Mouse (Mus musculus) forebrain, embryonic 14.5 days (tissue): ENCODE data around the gene Slfn8. TPM values are rescaled to one million over a fixed set of nuclear protein-coding genes. Genes with fewer than 3 reads are reported as not detected.
A peak's percentile ranks its signal among the peaks of the same experiment; 100 is the strongest.
"Not testable (repeated sequence)": the region's sequence is repeated elsewhere in the genome, so short reads cannot be mapped to it uniquely, and the experiment has no call there.

Experiments
- ATAC-seq: fragments of 200-750 bp; cut with Nextera tagmentation; 2 replicates; pipeline ENCODE4 v1.8.0; 2017; ENCODE audit warnings: mild to moderate bottlenecking, moderate library complexity
- DNase-seq: peaks from one replicate; pipeline ENCODE4 v3.0.0-alpha.2; 2015; ENCODE audit warnings: low spot score
- H3K27ac ChIP-seq: fragments of 300-500 bp; sonication (generic); 2 replicates; pipeline ENCODE4 v1.5.1; 2014; ENCODE audit warnings: low read depth, mild to moderate bottlenecking, control low read depth, low read length, moderate library complexity
- H3K27me3 ChIP-seq: fragments of 300-500 bp; sonication (generic); replicated peaks from 2 replicates; pipeline ENCODE4 v1.6.1; 2014; ENCODE audit warnings: low read length, control low read depth, mixed read lengths; ENCODE audit not compliant: control insufficient read depth, insufficient read depth
- H3K36me3 ChIP-seq: fragments of 300-500 bp; sonication (generic); 2 replicates; pipeline ENCODE4 v1.6.1; 2014; ENCODE audit warnings: low read length, control low read depth; ENCODE audit not compliant: control insufficient read depth, insufficient read depth
- H3K4me1 ChIP-seq: fragments of 300-500 bp; sonication (generic); 2 replicates; pipeline ENCODE4 v1.6.1; 2014; ENCODE audit warnings: antibody characterized with exemption, low read length, control low read depth; ENCODE audit not compliant: control insufficient read depth, insufficient read depth
- H3K4me2 ChIP-seq: fragments of 300-500 bp; sonication (generic); 2 replicates; pipeline ENCODE4 v1.6.1; 2014; ENCODE audit warnings: mild to moderate bottlenecking, control low read depth, low read length
- H3K4me3 ChIP-seq: fragments of 300-500 bp; sonication (generic); 2 replicates; pipeline ENCODE4 v1.5.1; 2014; ENCODE audit warnings: low read depth, low read length, control low read depth
- H3K9ac ChIP-seq: fragments of 300-500 bp; sonication (generic); 2 replicates; pipeline ENCODE4 v1.6.1; 2014; ENCODE audit warnings: mild to moderate bottlenecking, low read length, control low read depth, moderate library complexity
- H3K9me3 ChIP-seq: fragments of 300-500 bp; sonication (generic); replicated peaks from 2 replicates; pipeline ENCODE4 v1.6.1; 2016; ENCODE audit warnings: low read length, control low read depth, mixed read lengths; ENCODE audit not compliant: control insufficient read depth
- WGBS: fragments of 180-500 bp; shearing (Covaris S2); extraction: QIAGEN DNeasy Blood & Tissue Kit; methylation state at CpG from one replicate; pipeline ENCODE4 v1.1.7; 2014; 5-methylcytosine and 5-hydroxymethylcytosine counted together
- polyA plus RNA-seq: library from polyadenylated mRNA; unstranded; fragments of >200 nt; fragmentation: Nextera tagmentation; extraction: Ambion mirVana; gene quantifications from 2 replicates; pipeline ENCODE4 v1.2.1, GENCODE M21; 2014

The Slfn8 gene
- polyA plus RNA-seq, 1 experiment from 2014 or later = 0.13 TPM

GRCm38 (mm10) chr11:82982409-82982808, 38.2 kb downstream of the Slfn8 start:
- H3K4me1 ChIP-seq, H3K27ac ChIP-seq, H3K9ac ChIP-seq, H3K4me2 ChIP-seq, H3K27me3 ChIP-seq, H3K36me3 ChIP-seq, DNase-seq, H3K9me3 ChIP-seq, ATAC-seq, H3K4me3 ChIP-seq: not testable (repeated sequence)
- WGBS = 98% methylated on average over 2 of the region's 2 CpGs

DNA sequence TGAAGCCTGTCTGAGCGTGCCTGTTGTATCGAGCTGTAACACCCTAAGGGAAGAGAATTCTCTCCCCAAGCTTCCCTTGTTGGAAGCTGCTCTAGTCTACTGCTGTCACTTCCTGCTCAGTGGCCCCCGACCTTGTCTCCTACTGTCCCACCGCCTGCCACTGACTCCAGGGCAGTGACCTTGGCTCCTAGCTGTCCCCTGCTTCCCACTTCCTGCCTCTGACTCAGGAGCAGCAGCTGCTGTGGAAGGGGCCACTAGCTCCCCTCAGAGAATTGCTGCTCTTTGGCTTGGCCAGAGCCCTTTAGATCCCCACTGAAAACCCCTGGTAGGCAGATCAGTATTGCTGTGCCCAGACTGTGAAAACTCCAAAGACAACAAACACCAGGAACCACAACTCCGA, 46.7 kb downstream of the Slfn8 start:
- H3K4me1 ChIP-seq = no peaks in the 10 kb centered on the region
- 73% methylated on average over 5 of the region's 5 CpGs for WGBS
- ATAC-seq = no peak

DNA sequence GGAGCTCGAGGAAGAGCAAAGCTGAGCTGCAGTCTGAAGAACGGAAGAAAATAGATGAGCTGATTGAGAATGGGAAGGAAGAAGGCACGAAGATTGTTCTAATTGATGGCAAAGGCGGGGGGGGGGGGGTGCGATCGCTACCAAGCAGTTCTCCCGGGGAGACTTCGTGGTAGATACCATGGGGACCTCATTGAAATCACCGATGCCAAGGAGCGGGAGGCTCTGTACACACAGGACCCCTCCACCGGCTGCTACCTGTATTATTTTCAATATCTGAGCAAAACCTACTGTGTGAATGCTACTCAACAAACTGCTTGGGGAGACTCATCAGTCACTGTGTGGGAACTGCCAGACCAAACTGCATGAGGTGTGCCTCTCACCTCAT, 49.0 kb downstream of the Slfn8 start:
- Histone ChIP-seq H3K4me2 (peak overlapping the region; percentile 45), H3K36me3 (no peaks in the 10 kb centered on the region), H3K27ac (no peak overlapping the region), H3K9ac (peak overlapping the region; percentile 56), H3K27me3 (no peaks in the 10 kb centered on the region), H3K9me3 (no peaks in the 10 kb centered on the region), H3K4me3 (no peak overlapping the region; the same call in 1 of the 2 replicates), H3K4me1 (no peaks in the 10 kb centered on the region)
- WGBS = 76% methylated on average over 9 of the region's 11 CpGs
- ATAC-seq = 0 out of 2 replicates have a peak, but pooled peaks have one; percentile 18
- DNase-seq = no peak

More for the DNA sequence above, 46.7 kb downstream of the Slfn8 start:
- H3K27ac ChIP-seq = no peak overlapping the region
- no peak overlapping the region for H3K9ac ChIP-seq
- no peak overlapping the region for H3K4me2 ChIP-seq
- H3K27me3 ChIP-seq = no peaks in the 10 kb centered on the region
- no peak overlapping the region for H3K4me3 ChIP-seq
- no peaks in the 10 kb centered on the region for H3K9me3 ChIP-seq
- no peak for DNase-seq
- H3K36me3 ChIP-seq = no peaks in the 10 kb centered on the region

GRCm38 (mm10) chr11:82970712-82971589, 49.7 kb downstream of the Slfn8 start:
- WGBS = 9% methylated on average over 31 of the region's 31 CpGs
- H3K27ac ChIP-seq = no peak overlapping the region
- no peaks in the 10 kb centered on the region for H3K36me3 ChIP-seq
- no peaks in the 10 kb centered on the region for H3K4me1 ChIP-seq
- H3K4me3 ChIP-seq = peak overlapping the region; percentile 11; the same call in 1 of the 2 replicates
- peak overlapping the region; percentile 45 for H3K4me2 ChIP-seq
- DNase-seq (peak; percentile 73), ATAC-seq (peak; percentile 75; the same call in 1 of the 2 replicates)
- H3K9ac ChIP-seq = peak overlapping the region; percentile 56
- H3K27me3 ChIP-seq = no peaks in the 10 kb centered on the region
- H3K9me3 ChIP-seq = no peaks in the 10 kb centered on the region

DNA sequence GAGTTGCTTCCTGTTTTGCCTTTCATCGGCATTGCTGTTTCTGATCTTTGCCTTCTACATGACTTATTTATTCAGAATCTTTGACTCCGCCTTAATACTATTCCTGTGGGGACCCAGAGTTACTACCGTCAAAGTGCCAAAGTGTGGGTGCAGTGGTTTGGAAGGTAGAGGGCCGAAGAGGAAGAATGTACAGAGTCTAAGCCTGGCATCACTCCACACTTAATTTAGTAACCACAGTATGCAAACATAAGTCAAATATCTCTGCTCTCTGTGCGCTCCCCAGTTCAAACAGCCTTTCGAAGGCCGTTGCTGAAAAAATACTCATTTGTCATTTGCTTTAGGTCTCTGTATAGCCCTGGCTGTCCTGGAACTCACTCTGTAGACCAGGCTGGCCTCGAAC, 58.4 kb downstream of the Slfn8 start:
- ATAC-seq (no peak), DNase-seq (no peak)
- Histone ChIP-seq H3K4me2 (no peak overlapping the region), H3K36me3 (no peaks in the 10 kb centered on the region), H3K27ac (no peak overlapping the region), H3K4me1 (no peaks in the 10 kb centered on the region), H3K4me3 (no peak overlapping the region), H3K9ac (no peak overlapping the region), H3K9me3 (no peaks in the 10 kb centered on the region), H3K27me3 (no peaks in the 10 kb centered on the region)
- WGBS = 92% methylated on average over 8 of the region's 8 CpGs

DNA sequence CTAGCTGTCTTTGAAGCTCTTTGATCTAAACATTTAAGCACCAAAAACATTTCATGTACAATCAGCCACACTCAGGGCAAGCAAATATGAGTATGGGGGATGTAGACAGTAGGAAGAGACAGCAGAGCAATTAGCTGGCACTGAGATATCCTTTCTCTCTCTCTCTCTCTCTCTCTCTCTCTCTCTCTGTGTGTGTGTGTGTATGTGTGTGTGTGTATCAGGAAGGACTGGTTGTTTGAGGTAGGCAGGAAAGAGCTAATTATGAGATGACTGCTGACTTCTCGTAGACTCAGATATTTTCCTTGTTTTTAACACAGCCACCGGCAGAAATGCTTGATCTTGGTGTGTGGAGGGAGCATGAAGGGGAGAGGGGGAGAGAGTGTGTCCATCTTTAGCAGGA, 58.9 kb downstream of the Slfn8 start:
- ATAC-seq = no peak
- WGBS = 78% methylated on average over 2 of the region's 2 CpGs

DNA sequence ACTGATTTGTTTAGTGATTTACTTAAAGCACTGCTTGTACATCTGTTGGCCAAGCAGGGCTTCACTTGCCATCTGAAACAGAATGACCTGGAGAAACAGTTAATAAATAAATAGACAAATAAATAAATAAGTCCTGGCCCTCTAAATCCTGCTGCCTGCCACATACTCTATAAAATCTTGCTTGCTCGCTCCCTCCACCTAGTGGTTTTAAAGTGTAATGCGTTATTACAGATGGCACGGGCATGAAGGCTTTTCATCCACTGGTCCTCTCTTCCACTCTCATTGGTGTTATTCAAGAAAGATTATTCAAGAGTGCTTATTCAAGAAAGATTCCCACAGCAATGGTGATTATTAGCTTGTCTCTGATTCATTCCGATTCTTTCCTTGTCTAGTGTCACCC, 61.0 kb downstream of the Slfn8 start:
- WGBS = 21% methylated on average over 4 of the region's 4 CpGs
- 0 out of 2 replicates have a peak, but pooled peaks cover 2% of the 10 kb centered on the region for H3K27me3 ChIP-seq
- ATAC-seq (no peak), DNase-seq (peak; percentile 46)
- H3K9me3 ChIP-seq = no peaks in the 10 kb centered on the region
- no peaks in the 10 kb centered on the region for H3K36me3 ChIP-seq
- no peak overlapping the region for H3K4me2 ChIP-seq
- no peak overlapping the region for H3K4me3 ChIP-seq
- H3K4me1 ChIP-seq = no peaks in the 10 kb centered on the region
- H3K9ac ChIP-seq = no peak overlapping the region
- no peak overlapping the region for H3K27ac ChIP-seq

More for the DNA sequence above, 58.9 kb downstream of the Slfn8 start:
- no peak for DNase-seq
- Histone ChIP-seq H3K4me1 (no peaks in the 10 kb centered on the region), H3K27ac (no peak overlapping the region), H3K27me3 (no peaks in the 10 kb centered on the region), H3K4me3 (no peak overlapping the region), H3K4me2 (no peak overlapping the region), H3K9ac (no peak overlapping the region), H3K9me3 (no peaks in the 10 kb centered on the region), H3K36me3 (no peaks in the 10 kb centered on the region)

- ATAC-seq (no peak), DNase-seq (no peak)
Measured at GRCm38 (mm10) chr11:82956925-82957324, 63.7 kb downstream of the Slfn8 start.

DNA sequence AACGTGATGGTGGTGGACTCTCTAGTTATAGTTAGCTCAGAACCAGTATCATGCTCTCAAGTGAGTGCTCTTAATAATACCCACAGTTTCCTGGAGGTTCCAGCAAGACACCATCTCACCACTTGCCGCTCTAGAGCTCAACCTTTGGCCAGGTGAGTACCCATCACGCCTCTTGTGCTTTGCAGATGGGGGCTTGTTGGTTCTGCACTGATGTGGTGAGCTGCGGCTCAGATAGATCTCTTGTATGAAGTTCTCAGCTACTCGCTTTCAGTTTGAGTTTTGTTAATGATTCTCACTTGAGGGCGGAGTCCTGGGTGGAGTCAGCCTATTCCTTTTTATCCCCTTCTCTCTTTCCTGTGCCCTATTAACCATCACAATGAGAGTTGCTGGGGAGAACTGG, 66.0 kb downstream of the Slfn8 start:
- Histone ChIP-seq H3K4me3 (no peak overlapping the region), H3K4me1 (no peaks in the 10 kb centered on the region), H3K4me2 (no peak overlapping the region), H3K27me3 (peaks cover 36% of the 10 kb centered on the region), H3K27ac (no peak overlapping the region), H3K9me3 (no peaks in the 10 kb centered on the region), H3K36me3 (no peaks in the 10 kb centered on the region), H3K9ac (no peak overlapping the region)
- 81% methylated on average over 6 of the region's 6 CpGs for WGBS
- ATAC-seq (no peak), DNase-seq (no peak)

More at GRCm38 (mm10) chr11:82956925-82957324, 63.7 kb downstream of the Slfn8 start:
- 84% methylated on average over 10 of the region's 10 CpGs for WGBS
- Histone ChIP-seq H3K4me2 (no peak overlapping the region), H3K9me3 (no peaks in the 10 kb centered on the region), H3K27ac (no peak overlapping the region), H3K27me3 (peaks cover 21% of the 10 kb centered on the region), H3K4me3 (no peak overlapping the region), H3K36me3 (no peaks in the 10 kb centered on the region), H3K9ac (no peak overlapping the region), H3K4me1 (no peaks in the 10 kb centered on the region)
